Mouse (Mus musculus): Measurements from ENCODE around the gene Ankle1.
A peak's percentile ranks its signal among the peaks of the same experiment; 100 is the strongest.
"Not testable (repeated sequence)": the region's sequence is repeated elsewhere in the genome, so short reads cannot be mapped to it uniquely, and the experiment has no call there.

The Ankle1 gene

DNA sequence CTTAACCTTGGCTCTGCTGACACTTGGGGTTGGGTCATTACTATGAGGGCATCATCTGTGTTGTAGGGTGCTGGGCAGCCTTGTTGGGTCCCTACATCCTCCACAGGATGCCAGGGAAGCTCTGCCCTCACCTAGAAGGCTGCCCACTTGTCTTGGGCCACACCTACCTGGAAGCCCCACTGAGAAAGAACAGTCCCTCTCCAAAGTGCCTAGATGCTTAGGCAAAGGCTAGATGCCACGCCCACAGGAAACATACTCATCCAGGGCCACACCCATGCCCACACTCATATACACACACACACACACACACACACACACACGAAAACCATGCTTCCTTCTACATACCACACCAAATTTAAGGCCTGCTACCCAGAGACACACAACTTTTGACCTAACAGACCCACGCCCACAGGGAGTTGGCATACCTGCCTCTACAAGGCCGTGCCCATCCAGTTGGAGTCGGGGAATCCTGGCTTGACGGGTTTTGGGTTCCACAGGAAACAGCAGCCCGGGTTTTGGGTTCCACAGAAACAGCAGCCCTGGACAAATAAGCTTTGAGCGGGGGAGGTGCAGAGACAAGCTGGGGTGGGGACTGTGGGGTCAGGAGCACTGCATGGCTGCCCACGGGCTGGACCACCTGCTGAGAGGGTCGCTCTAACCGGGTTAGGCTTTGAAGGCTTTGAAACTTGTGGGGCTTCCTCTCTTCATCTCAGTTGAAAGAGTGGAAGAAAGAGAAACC, 5.9 kb downstream of the Ankle1 start:
- DNase-seq: no peak

DNA sequence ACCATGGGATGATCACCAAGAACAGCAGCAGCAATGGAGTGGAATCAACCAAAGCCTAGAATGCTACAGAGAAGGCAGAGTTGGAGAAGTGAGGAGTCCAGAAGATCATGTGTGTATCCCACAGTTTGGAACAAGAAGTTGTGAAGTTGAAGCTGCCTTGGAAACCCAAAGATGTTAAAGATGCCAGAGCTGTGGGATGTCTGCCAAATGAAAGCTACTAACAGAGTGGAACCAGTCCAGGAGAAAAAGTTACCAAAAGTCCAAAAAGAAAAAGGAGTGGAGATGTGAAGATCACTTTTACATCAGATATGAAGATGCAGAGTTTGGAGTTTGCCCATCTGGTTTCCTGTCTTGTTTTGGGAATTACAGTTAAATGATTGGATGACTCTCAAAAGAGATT, 16.3 kb downstream of the Ankle1 start:
- DNase-seq: no peak

DNA sequence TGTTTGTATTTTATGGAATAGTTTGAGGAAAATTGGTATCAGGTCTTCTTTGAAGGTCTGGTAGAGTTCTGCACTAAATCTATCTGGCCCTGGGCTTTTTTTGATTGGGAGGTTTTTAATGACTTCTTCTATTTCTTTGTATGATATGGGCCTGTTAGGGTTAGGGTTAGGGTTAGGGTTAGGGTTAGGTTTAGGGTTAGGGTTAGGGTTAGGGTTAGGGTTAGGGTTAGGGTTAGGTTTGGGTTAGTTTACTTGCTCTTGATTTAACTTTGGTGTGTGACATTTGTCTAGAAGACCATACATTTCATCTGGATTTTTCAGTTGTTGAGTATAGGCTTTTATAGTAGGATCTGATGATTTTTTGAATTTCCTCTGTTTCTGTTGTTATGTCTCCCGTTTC, 27.1 kb downstream of the Ankle1 start:
- not testable (repeated sequence) for DNase-seq

DNA sequence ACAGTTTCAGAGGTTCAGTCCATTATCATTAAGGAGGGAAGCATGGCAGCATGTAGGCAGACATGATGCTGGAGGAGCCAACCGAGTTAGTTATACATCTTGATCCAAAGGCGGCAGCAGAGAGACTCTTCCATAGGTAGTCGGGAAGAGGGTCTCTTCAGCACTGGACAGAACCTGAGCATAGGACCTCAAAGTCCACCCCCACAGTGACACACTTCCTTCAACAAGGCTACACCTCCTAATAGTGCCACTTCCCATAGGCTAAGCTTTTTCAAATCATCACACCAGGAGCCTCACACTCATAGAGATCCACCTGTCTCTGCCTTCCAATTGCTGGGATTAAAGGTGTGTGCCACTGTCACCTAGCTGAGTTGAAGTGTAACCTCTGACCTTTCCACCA, 31.2 kb downstream of the Ankle1 start:
- DNase-seq: no peak

DNA sequence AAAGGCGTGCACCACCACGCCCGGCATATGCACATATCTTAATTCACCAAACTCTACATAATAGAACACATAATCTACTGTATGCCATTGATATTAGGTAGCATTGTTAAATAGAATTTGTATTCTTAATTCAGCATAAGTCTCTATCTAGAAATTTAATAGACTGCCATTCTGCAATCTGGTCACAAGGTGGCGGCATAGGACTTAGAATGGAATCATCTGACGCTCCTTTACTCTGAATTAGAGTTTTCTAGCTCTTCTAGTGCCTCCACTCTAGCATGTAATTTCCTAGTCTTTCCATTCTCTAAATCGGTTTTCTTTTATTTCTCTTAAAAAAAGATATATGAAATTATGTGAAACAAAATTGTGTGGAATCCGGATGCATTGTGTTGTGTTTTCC, 35.6 kb downstream of the Ankle1 start:
- peak; percentile 73 for DNase-seq

DNA sequence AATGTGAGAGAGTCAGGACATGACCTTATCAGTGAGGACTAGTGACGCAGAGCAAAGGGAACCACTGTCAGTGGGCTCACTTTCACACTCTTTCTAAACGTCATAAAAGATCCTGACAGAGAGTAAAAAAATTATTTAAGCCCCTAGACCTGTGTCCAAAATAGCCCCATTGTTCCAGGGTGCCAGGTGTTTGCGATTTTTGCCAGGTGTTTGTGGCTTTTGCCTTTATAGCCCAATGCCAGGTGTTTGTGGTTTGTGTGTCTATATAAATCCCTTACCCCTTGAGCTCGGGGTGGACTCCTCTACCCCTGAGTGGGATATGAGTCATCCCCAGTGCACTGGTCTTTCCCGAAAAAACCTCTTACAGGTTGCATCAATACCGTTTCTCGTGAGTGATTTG, 39.3 kb downstream of the Ankle1 start:
- no peak for DNase-seq

DNA sequence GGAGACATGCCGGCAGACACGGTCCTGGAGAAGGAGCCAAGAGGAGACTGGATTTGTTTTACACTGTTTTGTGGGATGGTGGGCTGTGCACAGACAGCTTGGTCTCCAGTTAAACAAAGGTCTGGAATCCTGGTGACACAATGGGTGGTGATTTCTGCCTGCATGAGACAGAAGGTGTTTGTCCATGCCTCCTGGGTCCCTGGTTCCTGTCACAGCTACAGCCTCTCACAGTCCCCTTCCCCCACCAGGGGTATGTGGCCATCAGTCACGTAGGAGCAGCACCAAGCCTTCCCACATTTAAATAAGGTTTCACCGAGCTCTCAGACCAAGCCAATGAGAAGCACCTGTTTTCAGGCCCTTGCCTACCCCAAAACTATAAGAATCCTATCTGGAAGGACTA, 45.5 kb downstream of the Ankle1 start:
- DNase-seq: no peak

DNA sequence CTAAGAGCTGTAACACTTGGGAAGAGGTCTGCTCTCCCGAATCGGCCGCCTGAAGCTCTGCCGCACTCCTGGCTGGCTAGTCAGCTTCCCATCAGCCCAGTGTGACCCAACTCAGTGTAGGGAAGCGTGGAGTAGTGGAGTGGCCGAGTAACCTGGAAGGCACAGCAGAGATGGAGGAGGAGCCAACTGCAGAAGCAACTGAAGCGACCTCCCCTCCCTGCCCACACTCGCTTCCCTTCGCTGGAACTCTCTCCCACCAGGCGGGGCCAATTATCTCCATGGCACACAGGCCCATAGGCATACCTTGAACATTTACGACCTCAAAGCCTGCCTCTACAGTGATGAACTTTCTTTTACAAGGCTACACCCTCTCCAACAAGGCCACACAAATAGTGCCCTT, 46.0 kb downstream of the Ankle1 start:
- no peak for DNase-seq

DNA sequence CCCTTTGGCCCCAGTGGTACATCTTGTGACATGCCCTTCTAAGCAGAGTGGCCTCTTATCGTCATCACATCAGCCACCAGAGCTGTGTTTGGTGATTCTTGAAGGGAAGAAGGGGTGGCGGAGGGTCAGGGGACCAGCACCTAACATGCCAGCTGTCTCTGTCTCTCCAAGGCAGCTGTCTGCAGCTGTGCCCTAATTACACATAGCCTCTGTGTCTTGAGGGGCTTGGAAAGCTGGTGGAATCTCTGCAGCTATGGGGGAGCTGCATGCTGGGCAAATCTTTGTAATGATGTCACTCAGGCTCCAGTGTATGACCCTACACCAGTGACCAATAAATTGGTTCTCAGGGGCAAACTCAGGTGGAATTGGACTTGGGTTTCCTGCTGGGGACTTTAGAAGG, 46.9 kb downstream of the Ankle1 start:
- no peak for DNase-seq

DNA sequence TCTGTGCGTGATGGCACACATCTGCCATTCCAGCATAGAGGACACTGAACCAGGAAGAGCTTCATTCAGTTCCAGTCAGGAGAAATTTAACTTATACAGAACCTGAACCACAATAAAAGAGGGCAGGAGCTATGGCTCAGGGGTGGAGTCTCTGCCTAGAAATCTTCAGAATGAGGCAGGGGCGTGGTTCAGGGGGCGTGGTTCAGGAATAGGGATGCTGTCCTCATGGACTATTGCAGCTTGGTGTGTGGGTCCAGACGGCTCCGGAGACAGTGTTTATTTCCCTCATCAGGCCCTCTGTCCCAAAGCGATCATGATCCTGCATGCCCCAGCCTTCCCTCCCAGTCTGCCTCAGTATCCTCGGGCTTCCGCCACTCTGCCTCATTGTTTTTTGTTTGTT, 48.9 kb downstream of the Ankle1 start:
- no peak for DNase-seq

DNA sequence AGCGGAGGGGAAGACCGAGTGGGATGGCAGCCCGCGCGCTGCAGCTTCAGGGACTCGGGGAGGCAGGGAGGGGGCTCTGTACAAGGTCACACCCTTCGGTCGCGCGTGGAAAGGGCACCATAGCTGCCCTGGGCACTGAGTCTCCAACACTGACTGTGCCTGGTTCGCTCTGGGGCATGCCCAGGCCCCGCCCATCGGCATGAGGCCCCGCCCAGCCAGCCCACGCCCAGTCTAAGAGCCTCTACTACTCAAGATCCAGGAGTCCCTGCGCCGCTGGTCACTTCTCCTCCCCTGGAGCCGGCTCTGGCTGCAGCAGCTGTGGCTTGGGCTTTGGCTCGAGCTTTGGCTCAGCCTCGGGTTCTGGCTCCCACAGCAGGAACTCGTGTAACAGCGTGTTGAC, 51.1 kb downstream of the Ankle1 start:
- DNase-seq: no peak

DNA sequence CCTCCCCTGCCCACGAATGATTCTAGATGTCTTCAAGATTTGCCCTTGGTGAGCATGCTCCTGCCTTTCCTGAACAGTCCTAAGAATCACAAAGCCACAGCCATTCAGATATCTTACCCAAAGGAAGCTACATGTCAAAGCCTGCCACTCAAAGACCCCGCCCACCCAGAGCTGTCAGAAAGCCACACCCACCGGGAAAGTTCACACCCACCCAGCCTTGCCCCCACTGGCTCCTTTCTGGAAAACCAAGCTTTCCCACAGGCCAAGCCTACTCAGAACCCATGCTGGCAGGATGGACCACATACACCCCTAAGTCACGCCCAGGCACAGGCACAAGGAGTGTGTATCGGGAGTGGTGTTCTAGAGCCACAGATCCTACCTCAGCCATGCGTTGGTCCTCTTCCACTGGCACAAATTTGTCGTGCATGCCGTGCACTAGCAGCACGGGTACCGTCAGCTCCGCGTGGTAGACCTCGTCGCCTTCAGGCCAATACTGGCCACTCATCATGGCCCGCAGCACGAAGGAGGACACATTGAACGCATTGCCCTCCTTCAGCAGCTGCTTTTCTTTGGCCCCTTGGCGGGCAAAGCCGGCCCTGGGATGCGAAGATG, 52.0 kb downstream of the Ankle1 start:
- DNase-seq: no peak

Data from embryo, embryonic 11 days (tissue).